Mouse (Mus musculus) erythroblast, adult 5-6 weeks (primary cell): ENCODE results near the gene Gm20388. TPM values are rescaled to one million over a fixed set of nuclear protein-coding genes. Genes with fewer than 3 reads are reported as not detected.

Experiments used
- ATAC-seq: replicated peaks from 2 replicates; pipeline ENCODE4 v1.8.0; 2016; ENCODE audit warnings: moderate number of reproducible peaks, mild to moderate bottlenecking, moderate TSS enrichment, inconsistent platforms; ENCODE audit not compliant: poor library complexity, low FRiP score, severe bottlenecking
- total RNA-seq, 2 experiments: library from RNA; stranded (forward) in 1 of 2; stranded (reverse) in 1 of 2; fragments of 150-400 nt in 1 of 2; fragments of 200-764, 138-1000 nt in 1 of 2; gene quantifications; 2 replicates each; pipeline versions ENCODE4 v1.2.3 to v1.2.4; 2015 to 2017; ENCODE audit warnings: low replicate concordance in 2 of 2

Gm20388 gene
- total RNA-seq, 2 experiments from 2014 or later, result 2.9 to 7.8 TPM

DNA sequence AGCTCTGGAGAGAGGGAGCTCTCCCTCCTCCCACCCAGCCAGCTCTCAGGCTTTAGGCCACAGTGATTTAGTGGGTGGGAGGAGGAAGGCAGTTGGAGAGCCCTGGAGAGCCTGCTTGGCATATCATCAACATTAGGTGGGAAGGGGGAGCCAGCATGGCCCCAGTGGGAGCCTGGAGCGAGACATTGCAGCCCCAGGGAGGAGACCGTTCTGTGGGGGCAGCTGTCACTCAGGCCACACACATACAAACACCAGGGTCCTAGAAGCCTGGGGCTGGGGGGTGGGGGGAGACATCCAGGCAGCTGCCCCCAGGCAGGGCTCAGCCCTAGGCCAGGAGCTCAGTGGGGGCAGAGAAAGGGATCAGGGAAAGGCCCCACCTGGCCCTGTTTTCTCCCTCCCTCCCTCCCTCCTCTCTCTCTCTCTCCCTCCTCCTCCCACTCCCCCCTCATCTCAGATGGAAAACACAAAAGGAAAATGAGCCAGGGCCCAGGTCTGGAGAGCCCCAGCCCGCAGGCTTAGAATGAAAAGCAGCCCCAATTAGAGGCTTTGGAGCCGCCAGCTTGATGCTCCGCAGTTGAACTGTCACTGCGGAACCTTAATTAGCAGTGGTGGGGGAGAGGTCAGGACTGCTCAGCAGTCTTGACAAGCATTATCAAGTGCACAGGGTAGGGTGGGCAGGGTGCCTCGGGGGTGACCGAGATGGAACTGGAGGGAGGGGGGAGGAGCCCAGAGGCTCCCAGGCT lies 514.7 kb downstream of the Gm20388 start:
- no peak for ATAC-seq

DNA sequence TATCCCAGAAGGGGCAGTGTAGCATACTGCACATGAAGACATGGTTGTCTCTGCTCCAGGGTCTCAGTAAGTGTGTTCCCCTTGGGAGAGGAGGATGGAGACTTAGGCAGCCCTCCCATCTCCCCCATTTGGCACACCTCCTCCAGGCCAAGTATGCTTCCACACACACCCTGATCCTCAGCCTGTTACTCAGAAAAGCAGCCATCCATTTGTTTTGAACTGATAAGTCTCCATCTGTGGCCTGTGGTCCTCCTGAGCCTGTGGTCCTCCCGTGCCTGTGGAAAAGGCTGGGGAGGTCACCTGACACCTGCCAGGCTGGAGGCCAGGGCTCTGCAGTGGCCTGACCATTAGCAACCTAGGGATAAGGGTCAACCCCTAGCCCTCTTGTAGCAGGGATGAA lies 515.5 kb downstream of the Gm20388 start:
- peak; percentile 14; the same call in 1 of the 2 replicates for ATAC-seq

DNA sequence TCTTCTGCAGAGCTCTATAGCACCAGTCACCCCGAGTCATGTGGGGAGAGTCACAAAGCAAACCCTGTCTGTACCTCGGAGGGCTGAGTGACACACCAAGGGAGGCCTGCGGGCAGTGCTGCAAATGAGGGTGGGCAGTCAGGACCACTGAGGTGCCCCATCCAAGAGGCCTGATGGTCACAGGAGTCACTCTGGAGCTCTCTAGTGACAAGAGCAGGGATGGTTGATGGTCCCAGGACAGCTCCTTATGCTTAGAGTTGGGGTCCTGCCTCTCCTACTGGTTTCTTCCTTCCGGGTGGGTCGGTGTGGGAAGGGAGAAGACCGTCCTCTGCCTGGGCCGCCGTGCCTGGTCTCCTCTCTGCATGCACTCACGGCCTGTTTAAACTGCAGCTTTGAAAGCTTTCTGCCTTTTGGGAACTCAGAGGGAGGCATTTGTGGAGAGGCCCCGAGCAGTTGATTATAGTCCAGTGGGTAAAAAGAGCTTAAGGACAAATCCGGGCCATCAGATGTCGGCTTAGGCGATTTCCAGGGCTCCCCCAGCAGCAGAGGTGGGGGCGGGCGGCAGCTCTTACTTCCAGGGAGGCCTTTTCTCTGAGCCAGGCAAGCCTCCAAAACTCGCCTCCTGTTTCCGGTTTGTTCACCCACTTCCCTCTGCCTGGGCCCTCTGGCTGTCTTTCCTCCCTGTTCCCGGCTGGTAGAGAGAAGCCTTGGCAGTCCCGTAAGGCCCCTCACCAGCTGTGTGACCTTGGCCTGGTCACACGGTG lies 516.2 kb downstream of the Gm20388 start:
- ATAC-seq, result no peak

DNA sequence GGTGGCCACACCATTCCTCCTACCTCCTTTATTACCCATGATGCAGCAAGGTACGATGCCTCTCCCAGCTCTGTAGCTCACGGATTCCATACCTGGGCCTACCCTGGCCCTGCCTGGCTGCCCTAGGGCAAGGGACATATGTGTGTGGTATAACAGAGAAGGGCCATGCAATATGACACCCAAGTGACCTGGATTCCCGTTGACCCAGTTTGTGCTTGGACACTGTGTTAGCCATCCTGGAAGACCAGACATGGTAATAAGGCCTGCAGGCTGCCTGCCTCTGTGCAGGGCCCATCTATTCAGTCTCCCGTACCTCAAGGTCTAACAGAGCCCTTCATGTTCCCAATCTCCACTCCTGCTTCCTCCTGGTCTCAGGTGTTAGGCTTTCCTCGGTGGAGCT lies 517.9 kb downstream of the Gm20388 start:
- ATAC-seq, result no peak

DNA sequence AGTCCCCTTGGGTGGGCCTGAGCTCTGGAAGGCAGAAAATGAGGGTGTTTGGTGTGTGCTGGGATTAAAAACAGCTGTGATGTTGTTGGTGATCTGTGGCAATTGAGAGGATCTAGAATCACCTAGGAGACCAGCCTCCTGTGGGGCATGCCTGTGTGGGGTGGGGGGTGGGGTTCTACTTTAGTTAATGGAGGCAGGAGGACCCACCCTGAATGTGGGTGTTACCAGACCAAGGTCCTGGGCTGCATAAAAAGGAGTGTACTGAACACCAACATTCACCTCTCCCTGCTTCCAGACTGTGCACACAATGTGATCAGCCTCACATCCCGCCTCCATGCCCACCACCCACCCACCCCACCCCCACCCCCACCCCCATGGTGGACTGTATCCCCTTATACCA lies 518.5 kb downstream of the Gm20388 start:
- no peak for ATAC-seq

DNA sequence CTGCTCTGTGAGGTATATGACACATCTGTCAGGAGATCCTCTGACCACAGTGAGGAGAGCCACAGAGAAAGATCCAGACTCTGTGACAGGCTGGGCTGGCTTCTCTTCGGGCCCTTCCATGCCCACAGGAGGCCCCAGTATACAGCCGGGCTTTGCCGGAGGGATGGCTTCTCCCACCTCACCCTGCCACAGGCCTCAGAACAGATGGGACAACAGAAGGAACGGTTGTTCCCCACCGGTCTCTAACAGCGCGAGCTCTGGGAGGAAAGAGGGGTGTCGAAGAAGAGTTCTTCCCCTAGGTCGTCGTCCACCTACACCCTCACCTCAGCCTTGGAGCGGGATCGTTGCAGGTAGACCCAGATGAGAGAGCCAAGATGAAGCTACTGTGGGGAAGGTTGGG lies 520.4 kb downstream of the Gm20388 start:
- no peak for ATAC-seq

DNA sequence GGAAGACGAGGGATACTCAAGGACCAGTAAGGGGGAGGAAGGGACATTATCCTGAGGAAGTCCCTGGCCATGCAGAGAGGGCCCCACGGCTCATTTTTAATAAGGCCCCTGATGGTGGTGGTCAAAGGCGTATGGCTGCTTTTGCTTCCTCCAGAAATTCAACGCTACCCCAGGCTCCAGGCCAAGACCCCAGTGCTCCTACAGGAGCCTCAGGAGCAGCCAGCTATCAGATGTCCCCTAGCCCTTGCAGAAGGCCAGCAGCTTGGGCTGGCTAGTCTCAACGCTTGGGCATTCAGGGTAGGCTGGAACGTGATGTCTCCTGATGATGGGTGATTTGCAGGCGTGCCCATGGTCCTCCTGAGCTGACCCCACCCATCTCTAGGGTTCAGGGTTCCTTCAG lies 521.8 kb downstream of the Gm20388 start:
- no peak for ATAC-seq

DNA sequence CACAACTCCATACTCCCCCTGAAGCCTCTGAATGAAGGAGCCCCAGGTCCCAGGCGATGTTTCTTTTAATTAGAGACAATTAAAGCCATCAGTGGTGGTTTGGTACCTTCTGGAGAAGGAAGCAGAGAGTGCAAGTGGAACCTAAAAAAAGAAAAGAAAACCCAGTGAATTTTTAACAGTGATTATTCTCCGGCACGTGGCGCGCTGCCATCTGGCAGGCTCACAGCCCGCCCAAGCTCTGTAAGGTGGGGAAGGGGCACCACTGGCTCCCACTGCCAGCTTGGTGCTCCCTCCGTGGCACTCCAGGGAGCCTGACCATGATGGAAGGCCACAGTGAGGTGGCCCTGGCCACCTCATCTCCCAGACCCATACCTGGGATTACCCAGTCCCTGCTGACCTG lies 522.5 kb downstream of the Gm20388 start:
- no peak for ATAC-seq

DNA sequence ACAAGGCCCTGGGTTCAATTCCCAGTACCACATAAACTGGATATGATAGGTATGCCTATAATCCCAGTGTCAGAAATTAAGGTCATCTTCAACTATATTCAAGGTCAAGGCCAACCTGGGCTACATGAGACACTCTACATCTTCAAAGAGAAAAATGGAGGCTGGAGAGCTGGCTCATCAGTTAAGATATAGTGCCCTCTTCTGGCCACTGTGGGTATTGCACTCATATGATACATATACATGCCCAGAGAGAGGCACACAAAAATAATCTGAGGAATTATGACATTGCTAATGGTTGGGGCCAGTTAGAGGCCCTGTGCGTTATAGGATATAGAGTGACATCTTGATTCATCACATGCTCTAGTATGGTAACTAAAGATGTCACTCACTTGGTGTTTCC lies 523.1 kb downstream of the Gm20388 start:
- peak; percentile 48; the same call in 1 of the 2 replicates for ATAC-seq

DNA sequence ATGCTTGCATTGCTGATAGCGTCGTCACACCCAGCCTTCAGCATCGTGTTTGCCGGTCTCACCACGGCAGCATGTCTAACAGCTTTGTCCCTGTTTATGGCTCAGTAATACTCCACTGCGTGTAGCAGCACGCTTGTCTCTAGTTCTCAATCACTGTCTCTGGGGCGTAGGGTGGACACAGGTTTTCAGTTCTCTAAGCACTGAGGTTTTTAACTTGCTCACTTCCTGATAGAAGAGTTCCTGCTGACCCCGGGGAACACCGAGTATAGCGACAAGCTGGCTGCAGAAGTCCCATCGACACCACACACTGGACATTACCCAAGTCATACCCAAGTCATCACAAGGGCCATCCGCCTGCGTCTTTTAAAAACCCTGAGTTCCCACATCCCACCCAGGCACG lies 525.1 kb downstream of the Gm20388 start:
- no peak for ATAC-seq

DNA sequence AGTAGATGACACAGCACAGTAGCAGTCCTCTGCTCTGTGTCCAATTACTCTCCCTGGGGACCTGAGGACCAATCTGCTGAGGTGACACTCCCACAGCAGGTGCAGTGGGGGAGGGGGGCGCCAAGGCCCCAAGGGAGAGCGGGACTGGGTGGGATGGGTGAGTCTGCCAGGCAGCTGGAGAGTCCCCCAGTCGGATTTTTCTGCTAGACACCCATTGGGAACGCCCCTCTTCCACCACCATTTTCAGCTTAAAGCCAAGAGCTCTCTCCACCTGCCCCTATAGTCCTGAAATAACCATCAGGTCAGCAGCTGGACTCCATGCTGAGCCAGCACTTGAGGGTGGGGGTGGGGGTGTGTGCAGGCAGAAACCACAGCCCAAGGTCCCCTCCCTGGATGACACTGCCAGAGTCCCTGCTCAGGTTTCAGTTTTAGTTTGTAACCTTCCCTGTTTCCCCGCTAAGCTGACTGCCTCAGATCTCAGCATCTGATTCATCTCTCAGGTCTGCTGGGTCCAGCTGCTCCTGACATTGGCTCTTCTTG lies 525.9 kb downstream of the Gm20388 start:
- ATAC-seq, result no peak

DNA sequence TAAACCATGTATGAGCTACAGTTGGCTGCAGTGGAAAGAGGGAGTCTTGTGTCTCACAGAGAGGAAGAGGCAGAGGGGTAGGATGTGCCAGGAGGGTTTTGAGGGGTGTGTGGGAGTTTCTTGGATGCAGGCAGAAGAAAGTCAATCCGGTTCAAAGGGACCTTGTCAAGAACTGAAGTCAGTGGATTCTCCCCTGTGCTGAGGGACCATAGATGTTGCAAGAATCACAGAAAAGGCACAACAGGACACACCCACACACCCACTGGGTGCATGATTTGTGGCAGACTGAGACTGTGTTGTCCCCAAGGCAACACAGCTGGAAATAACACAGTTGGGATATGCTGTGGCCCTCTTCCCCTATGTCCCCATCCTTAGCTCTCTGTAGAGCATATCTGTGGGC lies 526.6 kb downstream of the Gm20388 start:
- ATAC-seq, result no peak

DNA sequence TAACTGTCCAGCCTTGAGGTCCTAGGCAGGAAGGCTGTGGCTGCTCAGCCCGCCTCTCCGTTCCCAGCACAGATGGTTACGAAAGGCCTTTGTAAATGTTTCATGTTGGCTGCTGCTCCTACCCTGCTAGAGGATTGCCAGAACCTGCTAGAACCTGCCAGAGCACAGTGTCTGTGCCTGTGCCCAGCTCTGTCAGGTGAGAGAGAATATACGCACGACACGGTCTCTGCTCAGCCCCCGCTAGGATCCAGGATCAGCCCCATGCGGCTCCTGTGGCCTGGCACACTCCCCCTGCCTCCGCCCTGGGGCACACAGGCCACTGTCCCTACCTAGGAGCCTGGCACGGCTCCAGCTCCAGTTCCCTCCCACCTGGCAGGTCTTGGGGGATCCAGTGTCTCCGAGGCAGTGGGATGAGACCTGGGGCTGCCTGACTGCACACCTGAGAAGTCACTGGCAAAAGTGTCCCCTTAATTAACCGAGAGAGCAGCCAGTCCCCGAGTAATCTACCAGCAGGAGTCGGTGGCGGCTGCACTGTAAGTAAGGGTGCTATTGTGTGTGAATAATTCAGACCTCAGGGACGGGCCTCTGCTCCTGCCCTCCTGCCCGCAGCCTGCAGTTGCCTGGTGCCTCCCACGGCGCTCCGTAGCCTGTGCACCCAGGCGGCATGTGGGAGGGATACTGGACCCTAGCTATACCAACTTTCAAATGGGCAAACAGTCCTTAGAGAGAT lies 527.2 kb downstream of the Gm20388 start:
- ATAC-seq, result no peak

DNA sequence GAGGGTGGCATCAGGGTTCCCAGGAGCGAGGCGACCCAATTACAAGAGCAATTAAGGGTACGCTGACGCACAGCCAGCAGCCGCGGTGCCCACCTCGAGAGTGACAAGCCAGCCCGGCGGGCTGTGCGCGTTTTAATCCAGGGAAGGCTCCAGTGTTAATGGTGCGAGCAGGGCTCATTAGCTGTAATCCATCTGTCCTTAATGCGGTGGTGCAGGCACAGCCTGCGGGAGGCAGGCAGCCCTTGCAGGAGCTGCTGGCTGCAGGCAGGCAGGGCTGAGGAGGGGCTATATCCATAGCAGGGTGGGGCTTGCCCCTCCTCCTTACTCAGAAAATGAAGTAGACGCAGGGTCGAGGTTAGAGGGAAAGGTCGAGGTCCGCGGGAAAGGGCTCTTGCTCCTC lies 528.7 kb downstream of the Gm20388 start:
- ATAC-seq, result no peak

DNA sequence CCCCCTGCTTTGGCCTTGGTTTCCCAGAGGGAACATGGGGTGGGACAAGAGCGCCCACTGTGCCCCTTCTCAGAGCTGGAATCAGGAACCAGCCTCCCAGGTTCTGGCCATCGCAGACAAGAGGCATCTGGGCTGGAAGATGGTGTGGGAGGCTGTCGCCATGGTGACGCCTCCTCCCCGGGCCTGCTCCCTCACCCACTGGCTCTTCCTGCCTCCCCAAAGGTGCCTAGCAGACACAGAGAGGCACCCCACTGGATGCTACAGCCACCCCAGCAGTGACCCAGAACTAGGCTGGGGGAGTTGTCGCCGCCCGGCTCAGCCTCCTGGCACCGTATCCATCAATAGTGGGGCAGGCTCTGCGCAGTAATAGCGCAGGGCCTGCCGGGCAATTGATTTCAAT lies 530.1 kb downstream of the Gm20388 start:
- ATAC-seq, result no peak

DNA sequence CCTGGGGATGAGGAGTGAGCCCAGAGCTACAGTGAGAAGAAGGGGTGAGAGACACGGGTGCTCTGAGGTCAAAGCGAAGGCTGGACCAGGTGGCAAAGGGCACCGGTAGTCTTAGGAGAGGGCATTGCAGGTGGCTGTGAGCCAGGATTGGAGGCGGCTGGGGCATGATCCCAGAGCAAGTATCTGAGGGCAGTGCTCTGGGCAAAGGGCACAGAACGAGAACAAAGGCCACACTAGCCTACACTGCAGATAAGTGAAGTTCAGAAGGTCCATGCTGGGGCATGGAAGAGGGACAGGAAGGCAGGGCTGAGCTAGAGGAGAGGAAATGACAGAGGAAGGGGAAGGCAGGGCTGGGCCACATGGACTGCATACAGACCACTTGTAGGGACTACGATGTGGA lies 531.0 kb downstream of the Gm20388 start:
- no peak for ATAC-seq

DNA sequence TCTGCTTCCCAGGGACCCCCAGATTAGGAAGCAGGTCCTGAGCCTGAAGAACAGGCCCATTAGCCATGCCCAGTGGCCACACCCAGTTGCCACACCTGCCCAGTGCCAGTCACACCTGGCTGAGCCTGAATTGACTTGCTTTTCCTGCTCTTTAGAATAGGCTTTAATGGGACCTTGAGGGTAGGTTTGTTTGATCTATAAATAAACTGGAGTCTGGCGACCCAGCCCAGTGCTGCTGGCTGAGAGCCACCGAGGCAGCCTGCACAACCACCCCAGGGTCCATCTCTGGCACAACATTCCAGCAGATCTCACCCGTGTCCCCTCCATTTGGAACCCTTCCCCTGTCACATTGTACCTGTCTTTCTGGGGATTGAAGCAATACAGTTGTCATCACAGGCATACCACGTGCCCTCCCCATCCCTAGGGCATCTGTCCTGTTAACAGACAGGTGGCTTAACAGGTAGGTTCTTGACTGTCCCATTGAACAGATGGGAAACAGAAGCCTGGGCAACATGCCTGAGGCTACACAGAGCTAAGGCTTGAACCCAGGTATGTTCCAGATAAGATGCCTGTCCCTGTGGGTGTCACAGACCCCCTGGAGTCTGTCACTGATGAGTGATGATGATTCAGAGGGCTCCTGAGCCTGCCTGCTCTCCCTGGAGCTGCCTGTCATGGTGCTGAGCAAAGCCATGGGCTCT lies 531.8 kb downstream of the Gm20388 start:
- ATAC-seq, result no peak

DNA sequence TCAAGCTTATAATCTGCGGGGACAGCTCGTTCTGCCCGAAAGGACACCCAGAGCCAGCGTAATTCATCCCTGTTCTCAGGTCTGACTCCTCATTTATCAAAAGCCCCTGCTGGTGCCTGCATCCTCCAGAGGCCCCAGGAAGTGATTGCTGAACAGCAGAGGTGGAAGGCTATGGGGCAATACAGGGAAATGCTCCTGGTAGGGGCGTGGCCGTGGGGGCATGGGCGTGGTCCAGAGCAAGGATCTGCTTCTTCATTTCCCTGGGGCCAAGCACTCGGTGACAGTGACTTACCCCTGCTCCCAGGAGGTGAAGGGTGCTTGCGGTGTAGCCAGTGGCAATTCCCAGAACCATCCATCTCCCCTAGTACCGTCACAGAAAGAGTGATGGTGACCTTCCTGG lies 534.6 kb downstream of the Gm20388 start:
- 0 out of 2 replicates have a peak, but pooled peaks have one; percentile 48 for ATAC-seq

DNA sequence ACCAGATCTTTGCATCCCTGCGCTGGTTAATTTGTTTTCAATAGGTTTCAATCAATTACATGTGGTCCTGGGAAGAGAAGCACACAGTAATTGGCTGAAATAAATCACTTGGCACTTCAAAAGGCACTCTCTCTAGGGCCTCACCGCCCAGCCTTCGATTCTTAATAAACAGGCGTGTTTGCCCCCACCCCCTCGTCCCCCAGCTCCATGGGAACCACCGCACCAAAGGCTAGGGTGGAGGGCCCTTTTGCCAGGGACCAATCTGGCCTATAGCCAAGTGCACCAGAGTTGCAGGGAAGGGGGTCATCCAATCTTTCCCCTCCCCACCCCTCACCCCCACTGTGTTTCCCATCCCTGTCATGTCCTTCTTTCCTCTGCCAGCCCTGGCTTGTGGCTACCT lies 537.5 kb downstream of the Gm20388 start:
- ATAC-seq, result no peak

DNA sequence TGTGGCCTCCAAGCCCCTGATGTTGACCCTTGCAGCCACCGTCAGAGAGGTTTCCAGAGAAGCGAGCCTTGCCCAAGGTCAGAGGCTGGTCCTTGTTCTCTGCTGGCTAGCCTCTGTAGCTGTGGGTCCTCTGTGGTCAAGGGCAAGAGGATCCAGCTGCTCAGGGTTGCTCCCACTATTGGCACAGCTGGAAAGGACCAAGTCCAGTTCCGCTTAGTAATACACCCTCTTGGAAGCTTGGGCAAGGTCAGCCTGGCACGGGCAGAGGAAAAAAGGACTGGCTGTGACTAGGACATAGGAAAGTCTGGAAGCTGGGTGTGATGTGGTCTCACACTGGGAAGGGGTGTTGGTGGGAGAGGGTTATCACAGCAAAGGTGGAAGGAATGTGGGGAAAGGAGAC lies 538.5 kb downstream of the Gm20388 start:
- no peak for ATAC-seq
